Mouse (Mus musculus) intestine, embryonic 16.5 days (tissue): ENCODE data around the gene Ulk4. TPM values are rescaled to one million over a fixed set of nuclear protein-coding genes. Genes with fewer than 3 reads are reported as not detected.

ENCODE experiments used
- ATAC-seq: fragments of 200-750 bp; cut with Nextera tagmentation; 2 replicates; pipeline ENCODE4 v1.8.0; 2017; ENCODE audit warnings: moderate TSS enrichment, moderate library complexity
- H3K27ac ChIP-seq: fragments of 300-500 bp; sonication (generic); 2 replicates; pipeline ENCODE4 v1.5.1; 2014; ENCODE audit warnings: mild to moderate bottlenecking, low read length
- H3K27me3 ChIP-seq: fragments of 300-500 bp; sonication (generic); replicated peaks from 2 replicates; pipeline ENCODE4 v1.6.1; 2014; ENCODE audit warnings: low read length, control low read depth, mixed read lengths; ENCODE audit not compliant: control insufficient read depth, insufficient read depth
- H3K36me3 ChIP-seq: fragments of 300-500 bp; sonication (generic); 2 replicates; pipeline ENCODE4 v1.6.1; 2014; ENCODE audit warnings: low read length, control low read depth; ENCODE audit not compliant: control insufficient read depth, insufficient read depth
- H3K4me1 ChIP-seq: fragments of 300-500 bp; sonication (generic); 2 replicates; pipeline ENCODE4 v1.6.1; 2014; ENCODE audit warnings: low read length, control low read depth, mixed read lengths; ENCODE audit not compliant: control insufficient read depth, insufficient read depth
- H3K4me2 ChIP-seq: fragments of 300-500 bp; sonication (generic); 2 replicates; pipeline ENCODE4 v1.6.1; 2014; ENCODE audit warnings: low read depth, low read length, control low read depth
- H3K4me3 ChIP-seq: fragments of 300-500 bp; sonication (generic); 2 replicates; pipeline ENCODE4 v1.5.1; 2014; ENCODE audit warnings: mild to moderate bottlenecking, low read length
- H3K9ac ChIP-seq: fragments of 300-500 bp; sonication (generic); 2 replicates; pipeline ENCODE4 v1.6.1; 2014; ENCODE audit warnings: low read depth, low read length
- H3K9me3 ChIP-seq: fragments of 300-500 bp; sonication (generic); 2 replicates; pipeline ENCODE4 v1.6.1; 2016; ENCODE audit warnings: low read length, control low read depth; ENCODE audit not compliant: control insufficient read depth
- WGBS: fragments of 180-500 bp; shearing (Covaris S2); extraction: QIAGEN DNeasy Blood & Tissue Kit; methylation state at CpG from one replicate; pipeline ENCODE4 v1.1.7; 2014; 5-methylcytosine and 5-hydroxymethylcytosine counted together
- polyA plus RNA-seq: library from polyadenylated mRNA; unstranded; fragments of >200 nt; fragmentation: Nextera tagmentation; extraction: Ambion mirVana; gene quantifications from 2 replicates; pipeline ENCODE4 v1.2.1, GENCODE M21; 2015

The Ulk4 gene
- polyA plus RNA-seq, 1 experiment from 2014 or later, result 120 TPM

DNA sequence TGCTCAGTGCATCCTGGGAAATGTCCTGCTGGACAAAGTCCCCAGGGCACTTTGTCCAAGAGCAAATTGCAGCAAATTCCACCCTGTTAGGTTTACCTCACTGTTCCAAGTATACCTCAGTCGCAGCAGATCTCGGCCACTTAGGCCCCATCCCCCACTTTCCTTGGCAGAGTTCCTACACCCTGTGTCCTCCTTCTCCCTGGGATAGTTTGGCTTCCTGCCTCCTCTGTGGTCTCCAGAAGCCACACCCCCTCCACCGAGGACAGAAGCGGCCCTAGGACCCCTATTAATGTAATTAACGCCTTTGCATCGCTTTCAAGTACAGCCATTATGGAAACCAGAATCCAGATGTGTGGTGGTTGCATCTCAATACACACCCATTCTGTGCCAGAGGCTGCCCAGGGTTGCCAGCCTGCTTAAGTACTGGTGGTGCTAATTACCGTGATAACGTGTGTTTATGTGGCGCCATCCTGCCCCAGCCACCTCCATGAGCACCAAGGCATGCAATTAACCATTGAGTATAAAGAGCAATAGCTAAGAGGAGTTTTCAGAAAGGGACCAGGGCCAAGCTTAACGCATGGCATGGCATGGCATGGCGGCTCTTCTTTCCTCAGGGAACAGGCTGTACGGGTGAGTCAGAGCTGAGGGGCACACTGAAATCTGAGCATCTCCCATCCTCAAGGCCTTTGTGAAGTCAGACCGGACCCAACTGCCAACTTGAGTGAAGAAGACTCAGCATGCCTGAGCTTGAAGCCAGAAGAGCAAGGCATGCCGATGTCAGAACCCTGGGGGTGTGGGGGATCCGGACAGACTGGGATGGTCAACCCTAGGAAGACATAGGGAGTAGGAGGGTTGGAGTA, 275.1 kb downstream of the Ulk4 start:
- peaks cover 14% of the 10 kb centered on the region for H3K4me1 ChIP-seq
- H3K27ac ChIP-seq, result 0 out of 2 replicates have a peak overlapping the region, but pooled peaks have one; percentile 70
- H3K4me2 ChIP-seq, result no peak overlapping the region
- H3K4me3 ChIP-seq, result no peak overlapping the region
- H3K36me3 ChIP-seq, result no peaks in the 10 kb centered on the region
- no peaks in the 10 kb centered on the region for H3K27me3 ChIP-seq
- 63% methylated on average over 15 of the region's 15 CpGs for WGBS
- peak; percentile 34 for ATAC-seq
- H3K9ac ChIP-seq, result no peak overlapping the region
- H3K9me3 ChIP-seq, result no peaks in the 10 kb centered on the region

DNA sequence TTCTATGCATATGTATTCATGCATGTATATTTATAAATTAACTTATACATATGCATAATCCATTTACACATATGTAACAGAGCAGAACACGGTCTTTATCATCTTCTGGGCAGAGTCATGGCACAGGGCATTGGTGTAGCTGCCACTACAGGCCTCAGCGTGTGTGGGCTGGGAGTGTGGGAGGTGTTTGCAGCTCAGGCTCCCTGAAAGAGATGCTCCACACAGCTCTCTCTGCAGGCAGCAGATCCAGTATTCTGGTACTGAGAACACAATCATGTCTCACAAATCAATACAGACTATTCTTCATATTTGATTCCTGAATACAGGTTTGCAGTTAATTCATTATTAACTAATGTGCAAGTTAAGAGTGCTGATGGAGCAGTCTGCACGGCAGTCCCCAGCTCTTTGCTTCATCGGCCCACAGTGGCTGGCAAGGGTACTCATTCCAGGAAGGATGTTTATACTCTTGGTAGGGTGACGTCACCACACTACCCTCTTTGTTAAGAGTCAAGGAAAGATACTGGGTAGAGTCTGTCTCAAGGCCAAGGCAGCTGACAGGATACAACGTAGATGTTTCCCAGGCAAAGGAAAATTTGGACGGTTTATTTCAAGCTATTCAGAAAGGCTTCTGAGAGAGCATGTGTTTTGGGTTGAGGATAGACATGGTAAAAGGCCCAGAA, 276.2 kb downstream of the Ulk4 start:
- Histone ChIP-seq H3K9me3 (no peaks in the 10 kb centered on the region), H3K4me1 (peaks cover 14% of the 10 kb centered on the region), H3K27me3 (no peaks in the 10 kb centered on the region), H3K4me3 (no peak overlapping the region), H3K9ac (no peak overlapping the region), H3K36me3 (no peaks in the 10 kb centered on the region), H3K27ac (peak overlapping the region; percentile 70), H3K4me2 (no peak overlapping the region)
- ATAC-seq, result peak; percentile 67
- WGBS, result 44% methylated on average over 7 of the region's 7 CpGs

DNA sequence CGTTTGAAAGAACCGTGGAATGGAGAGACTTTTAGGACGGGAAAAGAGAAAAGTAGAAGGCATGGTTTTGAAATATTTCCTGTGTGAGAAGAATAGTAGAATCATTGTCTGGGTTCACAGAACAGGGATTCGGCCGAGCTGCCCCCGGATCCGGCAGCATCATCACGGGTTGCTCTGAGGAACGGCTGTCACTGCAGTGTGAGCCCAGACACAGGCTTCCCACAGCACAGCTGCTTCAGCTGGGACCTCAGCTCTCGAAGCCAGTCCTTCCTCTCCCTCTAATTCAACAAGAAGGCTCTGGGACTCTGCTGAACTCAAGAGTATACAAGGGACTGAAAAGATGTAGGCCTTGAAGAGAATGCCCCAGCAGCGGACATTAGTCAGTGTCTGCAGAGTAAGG, 278.3 kb downstream of the Ulk4 start:
- Histone ChIP-seq H3K27ac (no peak overlapping the region), H3K27me3 (no peaks in the 10 kb centered on the region), H3K4me2 (no peak overlapping the region), H3K4me1 (peaks cover 16% of the 10 kb centered on the region), H3K9ac (no peak overlapping the region), H3K9me3 (no peaks in the 10 kb centered on the region), H3K36me3 (no peaks in the 10 kb centered on the region), H3K4me3 (no peak overlapping the region)
- ATAC-seq, result no peak
- 62% methylated on average over 11 of the region's 11 CpGs for WGBS

DNA sequence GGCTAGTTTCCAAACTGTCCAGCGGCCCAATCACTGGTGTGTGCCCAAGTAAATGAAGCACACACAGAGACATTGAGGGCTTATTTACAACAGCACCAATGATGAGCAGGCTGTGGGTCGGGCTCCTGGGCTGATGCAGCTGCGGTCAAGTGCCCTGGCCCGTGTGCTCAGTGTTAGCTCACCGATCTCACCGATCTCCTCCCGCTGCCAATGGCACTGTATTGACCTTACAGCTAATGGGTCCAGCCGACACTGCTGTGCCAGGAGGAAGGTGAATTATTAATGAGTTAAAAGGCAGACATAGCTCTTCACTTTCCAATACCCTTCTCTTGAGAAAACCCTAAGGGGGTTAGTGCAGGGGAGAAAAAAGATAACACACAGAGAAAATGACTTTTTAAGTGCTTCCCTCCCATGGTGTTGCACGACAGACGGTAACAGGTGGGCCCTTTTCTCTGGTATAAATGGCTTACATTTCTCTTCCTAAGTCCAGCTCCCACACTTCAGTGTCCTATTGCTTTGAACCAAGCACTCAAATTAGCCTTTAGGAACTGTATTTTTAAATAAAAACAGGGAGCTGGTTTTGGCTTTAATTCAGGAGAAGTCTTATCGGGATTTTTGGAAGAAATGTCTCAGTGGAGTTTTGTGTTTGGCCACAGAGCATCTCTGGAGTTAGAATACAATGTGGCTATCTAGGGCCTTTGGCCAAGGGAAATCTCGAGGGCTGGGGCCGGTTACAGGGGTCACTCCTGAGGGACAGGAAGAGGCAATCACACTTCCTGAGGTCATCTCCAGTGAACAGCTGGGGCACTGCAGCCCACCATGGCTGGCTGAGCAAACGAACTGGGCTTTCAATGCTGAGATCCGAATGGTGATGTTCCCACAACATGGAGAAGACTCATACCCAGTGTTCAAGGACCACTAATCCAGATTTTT, 282.5 kb downstream of the Ulk4 start:
- no peak overlapping the region for H3K4me2 ChIP-seq

DNA sequence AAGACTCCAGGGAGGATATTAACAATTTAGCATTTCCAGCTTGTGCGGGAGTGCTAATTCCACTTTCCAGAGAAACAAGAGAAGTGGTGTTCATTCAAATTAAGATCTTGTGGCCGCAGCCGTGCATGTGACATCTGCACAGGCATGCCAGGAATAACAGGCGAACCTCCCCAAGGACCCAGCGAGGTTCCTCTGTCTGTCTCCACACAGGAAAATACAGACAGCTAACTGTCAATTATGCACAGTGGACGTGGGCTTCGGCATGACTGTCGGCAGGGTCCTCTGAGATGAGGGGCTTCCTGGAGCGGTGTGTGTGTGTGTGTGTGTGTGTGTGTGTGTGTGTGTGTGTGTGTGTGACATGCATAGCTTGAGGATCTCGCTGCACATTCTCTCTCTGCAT, 284.0 kb downstream of the Ulk4 start:
- Histone ChIP-seq H3K27me3 (no peaks in the 10 kb centered on the region), H3K27ac (no peak overlapping the region), H3K9ac (no peak overlapping the region), H3K4me3 (no peak overlapping the region), H3K4me1 (peaks cover 23% of the 10 kb centered on the region), H3K9me3 (no peaks in the 10 kb centered on the region), H3K4me2 (no peak overlapping the region), H3K36me3 (no peaks in the 10 kb centered on the region)
- WGBS, result 69% methylated on average over 10 of the region's 10 CpGs
- ATAC-seq, result no peak

More for the DNA sequence above, 282.5 kb downstream of the Ulk4 start:
- Histone ChIP-seq H3K9ac (no peak overlapping the region), H3K9me3 (no peaks in the 10 kb centered on the region), H3K27me3 (no peaks in the 10 kb centered on the region), H3K36me3 (no peaks in the 10 kb centered on the region), H3K4me1 (peaks cover 13% of the 10 kb centered on the region), H3K4me3 (no peak overlapping the region), H3K27ac (no peak overlapping the region)
- no peak for ATAC-seq
- 70% methylated on average over 15 of the region's 15 CpGs for WGBS

DNA sequence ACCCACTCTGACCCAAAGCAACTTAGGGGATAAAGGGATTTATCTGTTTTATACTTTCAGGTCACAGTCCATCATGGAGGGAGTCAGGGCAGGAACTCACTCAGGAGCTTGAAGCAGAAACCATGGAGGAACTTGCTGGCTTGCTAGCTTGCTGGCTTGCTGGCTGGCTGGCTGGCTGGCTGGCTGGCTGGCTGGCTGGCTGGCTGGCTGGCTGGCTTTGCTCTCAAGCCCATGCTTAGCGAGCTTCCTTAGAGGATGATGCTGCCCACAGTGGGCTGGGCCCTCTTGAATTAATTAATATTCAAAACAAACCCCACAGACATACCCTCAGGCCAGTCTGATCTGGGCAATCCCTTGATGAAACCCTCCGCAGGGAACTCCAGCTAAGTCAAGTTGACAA, 285.2 kb downstream of the Ulk4 start:
- Histone ChIP-seq H3K4me3 (no peak overlapping the region), H3K27me3 (no peaks in the 10 kb centered on the region), H3K9ac (no peak overlapping the region), H3K27ac (no peak overlapping the region), H3K9me3 (no peaks in the 10 kb centered on the region), H3K4me2 (no peak overlapping the region), H3K4me1 (peaks cover 23% of the 10 kb centered on the region), H3K36me3 (no peaks in the 10 kb centered on the region)
- WGBS, result 69% methylated on average over 2 of the region's 2 CpGs
- no peak for ATAC-seq

DNA sequence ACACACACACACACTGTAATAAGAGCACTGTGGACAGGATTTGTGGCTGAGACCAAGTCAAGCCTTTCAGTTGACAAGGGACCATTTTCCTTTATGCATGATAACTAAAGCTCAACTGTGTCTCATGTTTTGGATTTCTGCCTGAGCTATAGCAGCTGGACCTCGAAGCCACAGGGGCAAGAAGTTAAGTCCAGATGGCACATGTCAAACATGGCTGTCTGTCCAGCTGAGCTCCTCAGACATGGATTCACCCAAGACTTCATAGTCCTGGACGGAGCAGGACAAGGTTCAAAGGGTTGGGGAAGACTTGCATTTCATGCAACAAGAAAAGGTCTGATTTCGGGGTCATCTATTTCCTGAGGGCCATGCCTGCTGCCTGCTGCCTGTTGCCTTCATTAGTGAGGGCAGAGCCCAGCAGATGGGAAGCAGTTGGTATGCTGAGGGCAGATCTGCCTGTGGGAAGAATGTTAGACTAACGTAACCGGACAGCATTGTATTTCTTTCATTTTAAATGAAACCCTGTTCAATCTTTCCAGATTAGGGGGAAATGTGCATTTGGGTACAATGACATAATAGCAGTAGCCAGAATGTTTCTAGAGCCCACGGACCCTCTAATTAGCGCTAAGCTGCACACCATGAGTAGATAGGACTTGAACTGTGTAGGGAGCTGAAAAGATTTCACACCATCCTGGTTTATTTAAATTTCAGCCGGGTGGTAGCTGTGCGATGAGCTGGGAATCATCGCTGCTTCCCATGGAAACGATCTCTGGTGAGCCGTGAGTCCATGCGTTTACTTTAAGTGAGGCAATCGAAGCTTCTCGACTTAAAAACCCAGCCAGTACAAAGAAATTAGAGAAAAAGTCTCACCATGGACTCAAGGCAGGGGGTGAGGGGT, 286.9 kb downstream of the Ulk4 start:
- Histone ChIP-seq H3K9me3 (no peaks in the 10 kb centered on the region), H3K4me3 (no peak overlapping the region), H3K4me1 (peaks cover 33% of the 10 kb centered on the region), H3K36me3 (no peaks in the 10 kb centered on the region), H3K27ac (peak overlapping the region; percentile 52), H3K27me3 (no peaks in the 10 kb centered on the region), H3K9ac (no peak overlapping the region), H3K4me2 (no peak overlapping the region)
- 59% methylated on average over 15 of the region's 15 CpGs for WGBS
- ATAC-seq, result no peak

DNA sequence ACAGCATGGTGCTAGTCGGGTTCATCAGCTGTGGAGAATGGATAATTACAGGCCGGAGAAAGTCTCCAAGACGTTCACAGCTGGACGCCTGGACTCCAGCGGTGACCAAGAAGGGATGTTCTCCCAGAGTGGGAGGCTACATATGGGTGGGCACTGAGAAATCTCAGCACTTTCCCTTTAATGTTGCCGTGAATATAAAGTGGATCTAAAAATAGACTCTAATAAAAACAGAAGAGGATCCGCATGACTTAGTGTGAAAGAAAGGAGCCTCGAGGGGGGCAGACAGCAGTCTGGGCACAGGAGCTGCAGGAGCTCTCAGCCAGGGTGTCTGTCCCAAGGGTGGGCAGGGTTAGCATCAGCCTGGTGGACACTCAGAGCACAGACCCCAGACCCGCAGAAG, 288.9 kb downstream of the Ulk4 start:
- no peak for ATAC-seq
- WGBS, result 46% methylated on average over 9 of the region's 9 CpGs
- Histone ChIP-seq H3K27ac (peak overlapping the region; percentile 35), H3K36me3 (no peaks in the 10 kb centered on the region), H3K9ac (0 out of 2 replicates have a peak overlapping the region, but pooled peaks have one; percentile 49), H3K4me1 (peaks cover 36% of the 10 kb centered on the region), H3K4me3 (no peak overlapping the region), H3K4me2 (peak overlapping the region; percentile 14; the same call in 1 of the 2 replicates), H3K9me3 (no peaks in the 10 kb centered on the region), H3K27me3 (no peaks in the 10 kb centered on the region)
